Mouse (Mus musculus): ENCODE data around the gene Irx5.

Gene Irx5

GRCm38 (mm10) chr8:92357398-92357981 is at the start of gene Irx5:
TSS of gene Irx5 (plus strand) at chr8:92357625.
- CTCF ChIA-PET: interaction anchor here in 3 of 4 experiments (0.8 to 1.9 kb wide), 4 partner anchors 9 to 560 kb away, joined by 4 to 17 read pairs (median 4); no protein-coding TSS in a partner anchor

DNA sequence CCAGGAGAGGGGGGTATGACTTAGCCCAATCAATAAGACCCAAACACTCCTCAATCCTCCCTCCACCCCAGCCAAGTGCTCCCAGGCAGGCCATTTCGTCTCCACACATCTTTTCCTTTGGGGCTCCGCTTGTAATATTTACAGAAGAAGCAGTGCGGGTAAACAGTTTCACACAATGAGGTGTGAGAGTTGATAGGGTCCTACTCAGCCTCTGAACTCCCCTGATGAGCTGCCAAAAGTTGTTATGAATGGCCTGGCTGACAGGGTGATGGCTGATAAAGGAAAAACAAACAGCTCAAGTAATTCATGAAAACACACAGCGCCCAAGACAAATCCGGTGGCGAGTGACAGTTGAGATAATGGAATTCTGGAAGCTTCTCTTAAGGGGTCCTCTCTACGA is 45.2 kb upstream of the Irx5 start:
- POLR2A ChIA-PET: no interaction called here
- CTCF ChIA-PET: no interaction called here

More at GRCm38 (mm10) chr8:92357398-92357981, at the start of gene Irx5:
- POLR2A ChIA-PET: interaction anchor here (0.6 to 2.6 kb wide), 9 partner anchors 9 to 784 kb away, joined by 3 to 10 read pairs (median 5); partner anchors contain the start of gene Irx3 (in 1 of the 4)

DNA sequence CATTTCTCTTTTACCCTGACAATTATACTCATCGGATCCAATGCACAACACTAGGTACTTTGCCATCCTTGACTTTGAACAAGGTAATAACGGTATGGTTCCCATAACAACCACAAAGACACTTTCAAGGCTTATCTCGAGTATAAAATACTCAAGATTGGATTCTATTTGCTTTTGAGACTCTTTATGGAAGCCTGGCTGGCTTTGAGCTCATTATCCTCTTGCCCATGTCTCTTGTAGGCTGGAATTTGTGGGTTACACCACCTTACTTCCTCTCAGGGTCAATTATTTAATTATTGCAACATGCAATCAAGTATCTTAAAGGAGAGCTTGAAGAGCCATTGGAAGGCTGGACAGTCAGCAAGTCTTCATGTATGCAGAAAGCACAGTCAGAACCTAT is 43.7 kb upstream of the Irx5 start:
- ChIA-PET POLR2A (interaction anchor here in 1 of 4 experiments (1.1 kb wide), 1 partner anchor 42 kb away, joined by 4 read pairs; no protein-coding TSS in a partner anchor), CTCF (interaction anchor here in 1 of 4 experiments (0.7 kb wide), 1 partner anchor 781 kb away, joined by 3 read pairs; no protein-coding TSS in a partner anchor)

DNA sequence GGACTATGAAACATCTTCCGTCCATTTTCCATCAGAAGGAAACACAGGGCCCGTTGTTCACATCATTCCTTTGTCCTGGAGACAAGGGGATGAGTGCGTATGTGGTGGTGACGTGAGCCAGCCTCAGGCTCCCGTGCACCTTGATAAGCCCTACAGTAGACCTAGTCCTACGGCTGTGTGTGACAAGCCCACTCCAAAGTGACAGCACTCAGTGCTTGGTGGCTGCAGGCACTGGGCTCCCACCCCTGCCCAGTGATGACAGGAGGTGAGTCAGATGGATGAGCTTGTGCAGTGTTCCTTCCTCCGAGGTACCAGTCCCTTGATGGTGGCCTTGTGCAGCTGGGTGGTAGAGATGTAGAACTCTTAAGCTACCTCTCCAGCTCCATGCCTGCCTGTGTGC is 33.7 kb upstream of the Irx5 start:
- CTCF ChIA-PET: no interaction called here

GRCm38 (mm10) chr8:92327176-92327575 is 30.2 kb upstream of the Irx5 start:
- ChIA-PET CTCF (interaction anchor here in 1 of 4 experiments (0.7 to 0.9 kb wide), 2 partner anchors 80 to 83 kb away, joined by 3 read pairs; no protein-coding TSS in a partner anchor), POLR2A (no interaction called here)

More for the DNA sequence above, 33.7 kb upstream of the Irx5 start:
- POLR2A ChIA-PET: interaction anchor here in 1 of 4 experiments (0.5 kb wide), 1 partner anchor 319 kb away, joined by 3 read pairs; no protein-coding TSS in a partner anchor

GRCm38 (mm10) chr8:92329273-92329672 is 28.2 kb upstream of the Irx5 start:
- POLR2A ChIA-PET: no interaction called here
- CTCF ChIA-PET: no interaction called here

- CTCF ChIA-PET: interaction anchor here in 1 of 4 experiments (0.5 kb wide), 1 partner anchor 19 kb away, joined by 6 read pairs; no protein-coding TSS in a partner anchor
- POLR2A ChIA-PET: interaction anchor here in 1 of 4 experiments (0.6 to 0.7 kb wide), 2 partner anchors 185 to 546 kb away, joined by 3 read pairs; no protein-coding TSS in a partner anchor
These were observed 25.6 kb upstream of the Irx5 start for GRCm38 (mm10) chr8:92331811-92332210.

DNA sequence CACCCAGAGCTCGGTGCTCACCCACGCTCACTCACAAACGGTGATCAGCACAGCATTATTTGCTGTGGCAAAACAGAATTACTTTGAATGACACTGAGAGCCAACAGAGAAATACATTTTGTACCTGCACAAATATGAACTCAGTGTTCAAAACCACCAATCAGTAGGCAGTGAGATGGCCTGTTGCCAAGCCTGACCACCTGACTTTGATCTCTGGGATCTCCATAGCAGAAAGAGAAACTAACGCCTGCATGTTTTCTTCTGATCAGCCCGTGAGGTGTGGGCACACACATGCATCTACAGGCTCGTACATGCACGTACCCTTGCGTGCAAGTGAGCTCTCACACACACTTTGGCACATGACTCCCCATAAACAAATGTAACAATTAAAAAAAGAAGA is 24.0 kb upstream of the Irx5 start:
- CTCF ChIA-PET: no interaction called here
- POLR2A ChIA-PET: interaction anchor here in 1 of 4 experiments (0.6 kb wide), 1 partner anchor 587 kb away, joined by 3 read pairs; no protein-coding TSS in a partner anchor

DNA sequence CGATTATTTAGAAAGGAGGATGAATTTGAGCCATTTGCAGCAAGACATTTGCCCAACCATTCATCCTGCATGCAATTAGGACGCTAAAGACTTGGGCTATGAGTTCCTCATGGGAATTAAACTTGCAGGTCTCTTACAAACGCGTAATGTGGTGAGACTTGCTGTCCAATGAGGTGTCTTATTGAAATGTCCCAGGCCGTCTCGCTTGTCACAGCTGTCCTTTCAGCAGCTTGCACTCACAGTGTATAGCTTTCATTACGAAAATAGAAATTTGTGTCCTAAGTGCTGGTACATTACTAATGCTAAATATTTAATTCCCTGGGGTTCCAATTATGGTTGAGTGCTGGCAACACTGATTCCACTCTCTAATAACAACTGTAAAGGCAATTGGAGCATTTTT is 22.3 kb upstream of the Irx5 start:
- ChIA-PET POLR2A (interaction anchor here in 1 of 4 experiments (1.4 kb wide), 1 partner anchor 22 kb away, joined by 5 read pairs; no protein-coding TSS in a partner anchor), CTCF (interaction anchor here in 1 of 4 experiments (0.7 kb wide), 1 partner anchor 32 kb away, joined by 4 read pairs; no protein-coding TSS in a partner anchor)

GRCm38 (mm10) chr8:92336041-92336440 is 21.4 kb upstream of the Irx5 start:
- CTCF ChIA-PET: no interaction called here
- POLR2A ChIA-PET: interaction anchor here in 1 of 4 experiments (1.4 kb wide), 1 partner anchor 21 kb away, joined by 5 read pairs; no protein-coding TSS in a partner anchor

DNA sequence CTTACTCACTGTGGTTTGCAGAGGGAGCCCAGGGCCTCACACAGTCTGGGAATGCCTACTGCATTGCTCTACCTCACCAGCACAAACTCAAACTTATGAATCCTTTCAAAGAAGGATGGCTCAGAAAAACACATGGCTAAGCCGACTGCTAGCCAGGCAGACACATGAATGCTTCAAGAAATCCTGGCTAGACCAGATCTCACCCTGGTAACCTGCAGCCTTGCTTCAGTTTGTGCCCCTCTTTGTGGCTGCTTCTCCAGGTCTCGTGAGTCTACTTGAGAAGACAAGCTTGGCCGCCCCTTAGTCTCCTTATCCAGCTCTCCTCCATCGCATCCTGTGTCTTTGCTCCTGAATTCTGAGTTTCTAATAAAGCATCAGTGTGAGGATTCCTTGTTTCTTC is 13.9 kb upstream of the Irx5 start:
- CTCF ChIA-PET: interaction anchor here in 1 of 4 experiments (0.9 kb wide), 1 partner anchor 228 kb away, joined by 3 read pairs; no protein-coding TSS in a partner anchor
- POLR2A ChIA-PET: no interaction called here

DNA sequence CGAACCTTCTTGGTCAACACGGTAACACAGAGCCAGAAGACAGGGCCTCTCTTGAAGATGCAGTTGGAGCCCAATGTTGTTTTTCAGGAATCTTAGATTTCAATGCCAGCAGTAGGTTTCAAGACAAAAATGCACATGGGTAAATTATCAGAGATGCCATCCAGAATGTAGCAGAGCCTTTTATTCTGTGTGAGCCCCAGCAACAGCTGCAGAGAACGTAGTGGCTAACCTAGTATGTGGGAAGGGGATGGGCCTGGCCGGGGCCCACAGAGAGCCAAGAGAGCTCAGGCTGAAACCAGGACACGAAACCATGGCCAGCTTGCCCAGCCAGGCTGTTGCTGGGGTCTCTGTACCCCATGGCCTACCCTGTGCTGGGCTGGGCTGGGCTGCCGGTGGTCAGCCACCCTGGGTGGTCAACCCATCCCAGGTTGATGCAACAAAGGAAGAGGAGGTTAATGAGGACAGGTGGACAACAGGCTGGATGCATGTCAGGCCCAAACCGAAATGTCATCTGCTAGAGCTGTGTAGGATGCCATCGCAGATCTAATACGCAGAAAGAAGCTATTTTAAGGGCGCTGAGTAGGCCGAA is 7.4 kb upstream of the Irx5 start:
- CTCF ChIA-PET: no interaction called here

DNA sequence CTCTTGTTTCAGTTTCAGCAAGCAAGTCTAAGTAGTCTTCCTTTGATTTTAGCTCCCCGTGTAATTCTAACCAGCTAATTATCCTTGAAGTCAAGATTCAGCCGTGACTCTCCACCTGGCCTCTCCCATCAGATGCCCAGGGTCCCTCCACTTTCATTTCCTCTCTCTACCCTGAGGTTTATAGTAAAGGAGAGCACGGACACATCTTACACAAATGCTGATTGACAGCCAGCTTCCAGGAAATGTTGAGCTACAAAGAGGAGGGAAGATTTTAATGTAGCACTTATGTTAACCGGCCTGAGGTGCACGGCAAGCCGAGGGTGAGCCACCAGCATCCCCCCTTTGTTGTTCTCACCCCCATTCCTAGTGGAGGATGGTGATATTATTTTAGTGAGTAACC is 4.0 kb upstream of the Irx5 start:
- CTCF ChIA-PET: interaction anchor here in 2 of 4 experiments (0.6 to 1.2 kb wide), 2 partner anchors 51 to 345 kb away, joined by 3 read pairs; no protein-coding TSS in a partner anchor
- POLR2A ChIA-PET: interaction anchor here in 1 of 4 experiments (0.5 to 0.7 kb wide), 2 partner anchors 219 to 1180 kb away, joined by 3 to 5 read pairs; no protein-coding TSS in a partner anchor

More for the DNA sequence above, 7.4 kb upstream of the Irx5 start:
- POLR2A ChIA-PET: no interaction called here

DNA sequence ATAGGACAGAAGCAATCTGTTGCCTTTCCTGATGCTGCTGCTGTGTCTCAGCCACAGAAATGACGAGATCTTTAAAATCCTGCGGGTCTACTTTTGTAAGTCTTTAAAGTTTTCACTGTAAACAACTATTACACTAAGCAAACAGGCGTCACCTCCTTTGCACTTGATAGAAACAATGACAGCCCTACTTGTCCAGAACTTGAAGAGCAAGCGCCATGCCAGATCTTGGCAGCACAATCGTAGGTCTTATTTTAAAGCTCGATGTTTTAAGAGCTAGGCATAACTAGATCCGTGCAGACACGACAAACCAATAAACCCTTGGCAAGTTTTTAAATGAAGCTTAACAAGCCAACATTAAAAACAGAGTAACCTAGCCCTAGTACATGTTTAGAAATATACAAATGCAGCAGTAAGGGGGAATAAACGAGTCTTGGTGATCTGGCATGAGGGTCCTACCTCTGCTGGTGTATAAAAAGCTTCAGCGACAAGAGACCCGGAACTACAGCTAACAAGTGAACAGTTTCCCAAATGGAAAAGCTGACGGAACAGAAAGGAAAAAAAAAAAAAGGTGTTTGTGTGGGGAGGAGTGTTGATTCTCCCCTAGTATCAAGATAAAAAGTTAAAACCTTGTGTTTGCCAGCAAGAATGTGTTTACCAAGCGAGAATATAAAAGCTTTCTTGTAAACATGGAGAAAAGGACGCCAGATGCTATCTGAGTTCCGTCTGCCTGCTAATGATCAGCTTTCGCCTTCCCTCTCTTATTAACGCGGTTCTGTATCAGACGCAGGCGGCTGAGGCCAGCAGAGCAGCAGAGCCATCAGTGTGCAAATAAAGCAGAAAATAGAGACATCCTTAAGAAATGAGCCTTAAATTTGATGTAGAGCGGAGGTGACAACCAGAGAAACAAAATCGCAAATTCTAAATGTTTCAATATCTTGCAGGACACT is 2.6 kb upstream of the Irx5 start:
- ChIA-PET CTCF (interaction anchor here in 3 of 4 experiments (0.6 to 1.9 kb wide), 7 partner anchors 11 to 1112 kb away, joined by 3 to 17 read pairs (median 4); no protein-coding TSS in a partner anchor), POLR2A (interaction anchor here (0.6 to 1.6 kb wide), 9 partner anchors 11 to 726 kb away, joined by 3 to 7 read pairs (median 4); no protein-coding TSS in a partner anchor)

DNA sequence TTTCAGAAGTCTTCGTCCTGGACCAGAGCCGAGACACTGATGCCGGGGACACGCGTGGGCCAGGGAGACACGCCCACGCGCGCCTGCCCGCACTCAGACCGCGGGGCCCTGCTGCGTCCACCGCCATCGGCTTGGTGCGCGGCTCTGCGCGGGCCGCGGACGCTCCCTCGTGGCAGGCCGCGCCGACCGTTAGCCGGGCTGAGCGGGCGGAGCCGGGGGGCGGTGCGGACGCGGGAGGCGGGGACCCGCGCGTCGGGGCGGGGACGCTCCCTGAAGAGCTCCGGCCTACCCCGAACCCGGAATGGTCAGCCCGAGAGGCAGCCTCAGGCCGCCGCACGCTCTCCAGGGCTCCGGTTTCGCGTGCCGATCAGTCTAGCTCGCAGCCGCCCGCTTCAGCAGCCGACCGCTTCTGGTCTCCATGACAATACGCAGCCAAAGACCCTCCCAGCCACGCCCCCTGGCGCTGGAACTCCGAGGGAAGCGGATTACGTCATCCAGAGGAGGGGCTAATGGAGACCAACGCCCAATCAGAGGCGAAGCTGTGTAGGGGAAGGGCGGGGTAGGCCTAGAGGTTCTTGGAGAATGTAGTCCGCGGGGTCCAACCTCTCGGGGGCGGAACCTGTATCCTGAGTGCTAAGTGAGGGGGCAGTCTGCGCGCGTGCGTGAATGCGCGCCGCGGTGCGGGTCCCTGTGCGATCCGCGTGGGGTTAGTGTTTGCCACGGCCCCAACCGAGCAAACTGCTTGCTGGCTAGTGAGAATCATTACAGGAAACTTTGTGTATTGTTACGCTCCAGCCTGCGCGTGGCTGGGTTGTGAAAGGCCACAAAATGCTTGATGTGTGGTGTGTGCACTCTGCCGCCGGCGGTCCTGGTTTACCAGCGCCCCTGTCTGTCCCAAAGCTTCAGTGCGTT is 1.5 kb upstream of the Irx5 start:
- CTCF ChIA-PET: interaction anchor here in 3 of 4 experiments (0.5 to 1.9 kb wide), 14 partner anchors 9 to 973 kb away, joined by 3 to 17 read pairs (median 3); no protein-coding TSS in a partner anchor
- POLR2A ChIA-PET: interaction anchor here in 3 of 4 experiments (0.5 to 1.6 kb wide), 20 partner anchors 9 to 1222 kb away, joined by 3 to 7 read pairs (median 4); partner anchors contain the start of gene Irx3 (in 1 of the 3)

DNA sequence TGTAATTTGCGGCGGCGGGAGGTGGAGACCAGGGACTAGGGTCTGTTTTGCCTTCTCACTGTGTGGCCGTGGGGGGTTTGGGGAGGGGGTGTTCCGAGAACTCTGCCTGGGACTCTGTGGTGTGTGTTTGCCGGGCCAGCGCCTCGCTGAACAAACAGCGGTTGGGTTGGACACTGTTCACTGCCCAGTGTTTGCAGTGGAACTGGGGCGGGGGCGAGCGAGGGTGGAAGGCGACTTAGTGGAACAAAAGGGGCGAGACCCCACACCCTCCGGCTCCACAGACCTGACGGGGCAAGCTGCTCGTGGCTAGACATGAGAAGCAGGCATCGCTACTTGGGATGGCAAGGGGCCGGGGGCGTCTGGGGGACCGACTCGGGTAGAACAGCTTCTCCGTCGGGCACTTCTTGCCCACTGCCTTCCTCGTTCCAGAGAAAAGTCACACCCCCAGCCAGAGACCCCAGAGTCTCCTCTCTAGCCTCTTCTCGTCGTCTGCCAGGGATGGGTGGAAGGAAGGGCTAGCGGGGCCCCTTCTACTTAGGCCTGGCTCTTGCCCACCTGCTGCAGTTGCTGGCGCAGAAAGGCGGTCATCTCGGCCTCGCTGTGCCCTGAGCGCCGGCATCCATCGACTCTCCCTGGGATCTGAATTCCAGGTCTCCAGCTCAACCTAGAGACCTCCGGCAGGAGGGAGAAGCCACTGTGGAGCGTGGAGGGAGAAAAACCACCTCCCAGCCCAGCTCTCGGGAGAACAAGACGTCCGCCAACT is 631 bp upstream of the Irx5 start:
- ChIA-PET POLR2A (interaction anchor here (0.5 to 2.6 kb wide), 16 partner anchors 8 to 991 kb away, joined by 3 to 8 read pairs (median 4); partner anchors contain the start of gene Irx3 (in 1 of the 4)), CTCF (interaction anchor here in 3 of 4 experiments (0.5 to 1.9 kb wide), 11 partner anchors 10 to 974 kb away, joined by 3 to 17 read pairs (median 3); no protein-coding TSS in a partner anchor)

Measured in embryonic stem cell, embryonic (primary cell).